Mouse (Mus musculus) hindbrain, postnatal 0 days (tissue): ENCODE results near the gene Gm49392. TPM values are rescaled to one million over a fixed set of nuclear protein-coding genes. Genes with fewer than 3 reads are reported as not detected.

ENCODE experiments used
- ATAC-seq: fragments of 200-750 bp; cut with Nextera tagmentation; 2 replicates; pipeline ENCODE4 v1.8.0; 2017; ENCODE audit warnings: mild to moderate bottlenecking, moderate TSS enrichment, moderate library complexity
- DNase-seq: peaks from one replicate; pipeline ENCODE4 v3.0.0-alpha.2; 2015; ENCODE audit warnings: low spot score
- H3K27ac ChIP-seq: fragments of 300-500 bp; sonication (generic); 2 replicates; pipeline ENCODE4 v1.5.1; 2014; ENCODE audit warnings: mild to moderate bottlenecking
- H3K27me3 ChIP-seq: fragments of 300-500 bp; sonication (generic); 2 replicates; pipeline ENCODE4 v1.6.1; 2014; ENCODE audit warnings: low read length, mixed read lengths; ENCODE audit not compliant: insufficient read depth
- H3K36me3 ChIP-seq: fragments of 300-500 bp; sonication (generic); 2 replicates; pipeline ENCODE4 v1.6.1; 2014; ENCODE audit warnings: low read length, mixed read lengths; ENCODE audit not compliant: insufficient read depth
- H3K4me1 ChIP-seq: fragments of 300-500 bp; sonication (generic); 2 replicates; pipeline ENCODE4 v1.6.1; 2014; ENCODE audit warnings: antibody characterized with exemption, low read length, mixed read lengths; ENCODE audit not compliant: insufficient read depth
- H3K4me2 ChIP-seq: fragments of 300-500 bp; sonication (generic); 2 replicates; pipeline ENCODE4 v1.6.1; 2014; ENCODE audit warnings: low read depth, mild to moderate bottlenecking, low read length, moderate library complexity, mixed read lengths
- H3K4me3 ChIP-seq: fragments of 300-500 bp; sonication (generic); 2 replicates; pipeline ENCODE4 v1.5.1; 2014; ENCODE audit warnings: low read length
- H3K9ac ChIP-seq: fragments of 300-500 bp; sonication (generic); replicated peaks from 2 replicates; pipeline ENCODE4 v1.6.1; 2014; ENCODE audit warnings: mild to moderate bottlenecking, low read length, moderate library complexity, mixed read lengths
- H3K9me3 ChIP-seq: fragments of 300-500 bp; sonication (generic); 2 replicates; pipeline ENCODE4 v1.6.1; 2016; ENCODE audit warnings: low read length, mixed read lengths
- CTCF ChIP-seq: IDR thresholded peaks from 2 replicates; pipeline ENCODE4 v1.5.1; 2016; ENCODE audit warnings: antibody characterized with exemption, control low read depth, low read depth
- WGBS: fragments of 180-500 bp; shearing (Covaris S2); extraction: QIAGEN DNeasy Blood & Tissue Kit; methylation state at CpG from one replicate; pipeline ENCODE4 v1.1.7; 2014; 5-methylcytosine and 5-hydroxymethylcytosine counted together
- polyA plus RNA-seq: library from polyadenylated mRNA; unstranded; fragments of >200 nt; fragmentation: Nextera tagmentation; extraction: Ambion mirVana; gene quantifications from 2 replicates; pipeline ENCODE4 v1.2.1, GENCODE M21; 2015
- total RNA-seq: library from RNA; depleted of rRNA; stranded (reverse); fragments of >200 nt; gene quantifications from 2 replicates; pipeline ENCODE4 v1.2.3, GENCODE M21; 2014

Gm49392 gene
- total and polyA plus RNA-seq, 2 experiments from 2014 or later, result 0.33 TPM; not detected in 1

- ATAC-seq, result no peak
- H3K9me3 ChIP-seq, result no peaks in the 10 kb centered on the region; the same call in 1 of the 2 replicates
- no peak overlapping the region for H3K9ac ChIP-seq
- no peaks in the 10 kb centered on the region for H3K27me3 ChIP-seq
- no peak overlapping the region for H3K4me3 ChIP-seq
- no peak for TF ChIP-seq CTCF
- DNase-seq, result no peak
- no peaks in the 10 kb centered on the region for H3K36me3 ChIP-seq
- no peak overlapping the region for H3K4me2 ChIP-seq
- 94% methylated on average over 1 of the region's 1 CpGs for WGBS
- no peaks in the 10 kb centered on the region for H3K4me1 ChIP-seq
- no peak overlapping the region for H3K27ac ChIP-seq
Observed at GRCm38 (mm10) chr13:60892301-60892700, 4.4 kb downstream of the Gm49392 start.

- Histone ChIP-seq H3K9ac (no peak within 1 kb of the TSS), H3K27me3 (no peaks in the 10 kb centered on the region), H3K9me3 (no peaks in the 10 kb centered on the region), H3K36me3 (no peaks in the 10 kb centered on the region), H3K4me1 (no peaks in the 10 kb centered on the region), H3K4me2 (no peak within 1 kb of the TSS), H3K4me3 (no peak within 1 kb of the TSS), H3K27ac (no peak within 1 kb of the TSS)
- WGBS, result 63% methylated on average over 1 of the region's 1 CpGs
- no peak for TF ChIP-seq CTCF
- DNase-seq (no peak), ATAC-seq (no peak)
Observed at GRCm38 (mm10) chr13:60864281-60864680, 32.4 kb downstream of the Gm49392 start, which contains the start of gene 4930486L24Rik. 4930486L24Rik (minus strand) TSS chr13:60864475.

GRCm38 (mm10) chr13:60848241-60849120 lies 48.2 kb downstream of the Gm49392 start:
- Histone ChIP-seq H3K9me3 (no peaks in the 10 kb centered on the region), H3K4me3 (no peak overlapping the region), H3K27ac (no peak overlapping the region), H3K36me3 (no peaks in the 10 kb centered on the region), H3K9ac (no peak overlapping the region), H3K4me2 (no peak overlapping the region), H3K27me3 (no peaks in the 10 kb centered on the region), H3K4me1 (no peaks in the 10 kb centered on the region)
- 83% methylated on average over 4 of the region's 4 CpGs for WGBS
- ATAC-seq (no peak), DNase-seq (no peak)
- no peak for TF ChIP-seq CTCF

GRCm38 (mm10) chr13:60843153-60843552 lies 53.5 kb downstream of the Gm49392 start:
- H3K4me1 ChIP-seq, result no peaks in the 10 kb centered on the region
- no peak overlapping the region for H3K27ac ChIP-seq
- DNase-seq (no peak), ATAC-seq (no peak)
- no peaks in the 10 kb centered on the region for H3K9me3 ChIP-seq
- no peak for TF ChIP-seq CTCF
- WGBS, result 73% methylated on average over 8 of the region's 8 CpGs
- H3K4me2 ChIP-seq, result no peak overlapping the region
- no peaks in the 10 kb centered on the region for H3K36me3 ChIP-seq
- H3K4me3 ChIP-seq, result no peak overlapping the region
- H3K27me3 ChIP-seq, result no peaks in the 10 kb centered on the region
- H3K9ac ChIP-seq, result no peak overlapping the region

- no peak overlapping the region for H3K4me3 ChIP-seq
- H3K36me3 ChIP-seq, result no peaks in the 10 kb centered on the region
- H3K27me3 ChIP-seq, result no peaks in the 10 kb centered on the region
- DNase-seq (peak; percentile 3), ATAC-seq (peak; percentile 56; the same call in 1 of the 2 replicates)
- TF ChIP-seq CTCF, result no peak
- no peak overlapping the region for H3K27ac ChIP-seq
- 76% methylated on average over 6 of the region's 6 CpGs for WGBS
- no peak overlapping the region for H3K4me2 ChIP-seq
- H3K9me3 ChIP-seq, result no peaks in the 10 kb centered on the region
- H3K4me1 ChIP-seq, result no peaks in the 10 kb centered on the region
- H3K9ac ChIP-seq, result no peak overlapping the region
Observed at GRCm38 (mm10) chr13:60842703-60843102, 54.0 kb downstream of the Gm49392 start.

GRCm38 (mm10) chr13:60839353-60839902 lies 57.3 kb downstream of the Gm49392 start:
- WGBS, result 72% methylated on average over 2 of the region's 2 CpGs

GRCm38 (mm10) chr13:60826052-60826451 lies 70.6 kb downstream of the Gm49392 start:
- TF ChIP-seq CTCF, result peak; percentile 55
- ATAC-seq (no peak), DNase-seq (no peak)
- Histone ChIP-seq H3K27ac (no peak overlapping the region), H3K4me2 (no peak overlapping the region), H3K36me3 (no peaks in the 10 kb centered on the region), H3K4me3 (no peak overlapping the region), H3K4me1 (no peaks in the 10 kb centered on the region), H3K9me3 (no peaks in the 10 kb centered on the region), H3K27me3 (no peaks in the 10 kb centered on the region), H3K9ac (no peak overlapping the region)
- 67% methylated on average over 3 of the region's 3 CpGs for WGBS

More at GRCm38 (mm10) chr13:60839353-60839902, 57.3 kb downstream of the Gm49392 start:
- Histone ChIP-seq H3K9me3 (no peaks in the 10 kb centered on the region), H3K4me1 (no peaks in the 10 kb centered on the region), H3K4me2 (no peak overlapping the region), H3K27me3 (no peaks in the 10 kb centered on the region), H3K4me3 (no peak overlapping the region), H3K27ac (no peak overlapping the region), H3K9ac (no peak overlapping the region), H3K36me3 (no peaks in the 10 kb centered on the region)
- TF ChIP-seq CTCF, result no peak
- no peak for DNase-seq
- no peak for ATAC-seq
